Mouse (Mus musculus): ENCODE data around the gene Mef2c. TPM values are rescaled to one million over a fixed set of nuclear protein-coding genes. Genes with fewer than 3 reads are reported as not detected.

Mef2c gene
- total and polyA plus RNA-seq, 3 experiments, result not detected

GRCm38 (mm10) chr13:83468794-83469193 is 35.0 kb upstream of the Mef2c start:
- Histone ChIP-seq H3K36me3 (ENCODE audit: control insufficient read depth in 1 of 2, insufficient read depth in 2 of 2, low read length in 2 of 2) (peaks cover 0 to 4% of the 10 kb centered on the region in 2 experiments; a peak in 1 of 4 replicates), H3K27ac (ENCODE audit: control insufficient read depth, low read depth, low read length) (no peak overlapping the region)

GRCm38 (mm10) chr13:83473755-83474154 is 30.1 kb upstream of the Mef2c start:
- DNase-seq (ENCODE audit: low read depth, low spot score), result peak; percentile 28
- Histone ChIP-seq H3K27ac (ENCODE audit: control insufficient read depth, low read depth, low read length) (no peak overlapping the region), H3K9me3 (replicated peaks; ENCODE audit: insufficient read depth, low read length) (no peaks in the 10 kb centered on the region), H3K4me1 (ENCODE audit: control insufficient read depth in 1 of 2, insufficient read depth in 2 of 2, low read length in 2 of 2) (peaks cover 0 to 2% of the 10 kb centered on the region in 2 experiments; a peak in 2 of 4 replicates), H3K36me3 (ENCODE audit: control insufficient read depth in 1 of 2, insufficient read depth in 2 of 2, low read length in 2 of 2) (peaks cover 0 to 3% of the 10 kb centered on the region in 2 experiments; a peak in 1 of 4 replicates), H3K79me2 (ENCODE audit: control insufficient read depth, insufficient read depth, low read length, poor library complexity) (no peaks in the 10 kb centered on the region), H3K9ac (ENCODE audit: control insufficient read depth, low read depth, low read length, poor library complexity, severe bottlenecking) (no peak overlapping the region), H3K27me3 (ENCODE audit: control insufficient read depth in 1 of 2, insufficient read depth in 2 of 2, low read length in 2 of 2) (no peaks in the 10 kb centered on the region), H3K4me3 (ENCODE audit: control insufficient read depth in 1 of 2, insufficient read depth in 1 of 2, low read depth in 2 of 2, low read length in 2 of 2) (no peak overlapping the region)
- TF ChIP-seq NELFE (IDR thresholded peaks at IDR 0.05; ENCODE audit: low read depth, low read length) (no peak), ZNF384 (IDR thresholded peaks at IDR 0.05; ENCODE audit: low read depth, low read length) (no peak), UBTF (IDR thresholded peaks at IDR 0.05; ENCODE audit: borderline replicate concordance, insufficient read depth, low read depth, low read length) (no peak), MAX (IDR thresholded peaks at IDR 0.05; ENCODE audit: low read length) (no peak), ETS1 (IDR thresholded peaks at IDR 0.05; ENCODE audit: low read depth, low read length) (no peak), HCFC1 (IDR thresholded peaks at IDR 0.05; ENCODE audit: low read depth, low read length) (no peak), CTCF (IDR thresholded peaks at IDR 0.05 in 2 of 3, conservative IDR thresholded peaks at IDR 0.05 in 1 of 3; ENCODE audit: control insufficient read depth in 1 of 3, insufficient read depth in 1 of 3, low read depth in 2 of 3, low read length in 3 of 3, poor library complexity in 1 of 3, severe bottlenecking in 1 of 3) (no peak)

More at GRCm38 (mm10) chr13:83468794-83469193, 35.0 kb upstream of the Mef2c start:
- peak; percentile 21 for DNase-seq (ENCODE audit: low read depth, low spot score)
- Histone ChIP-seq H3K79me2 (ENCODE audit: control insufficient read depth, insufficient read depth, low read length, poor library complexity) (no peaks in the 10 kb centered on the region), H3K4me1 (ENCODE audit: control insufficient read depth in 1 of 2, insufficient read depth in 2 of 2, low read length in 2 of 2) (peaks cover 0 to 2% of the 10 kb centered on the region in 2 experiments; a peak in 2 of 4 replicates), H3K9ac (ENCODE audit: control insufficient read depth, low read depth, low read length, poor library complexity, severe bottlenecking) (no peak overlapping the region), H3K27me3 (ENCODE audit: control insufficient read depth in 1 of 2, insufficient read depth in 2 of 2, low read length in 2 of 2) (no peaks in the 10 kb centered on the region), H3K9me3 (replicated peaks; ENCODE audit: insufficient read depth, low read length) (no peaks in the 10 kb centered on the region), H3K4me3 (ENCODE audit: control insufficient read depth in 1 of 2, insufficient read depth in 1 of 2, low read depth in 2 of 2, low read length in 2 of 2) (no peak overlapping the region)
- TF ChIP-seq MAFK (IDR thresholded peaks at IDR 0.05; ENCODE audit: borderline replicate concordance, low read depth, low read length) (no peak), ELF1 (IDR thresholded peaks at IDR 0.05; ENCODE audit: low read depth, low read length) (no peak), RCOR1 (IDR thresholded peaks at IDR 0.05; ENCODE audit: low read depth, low read length) (peak; percentile 54), NELFE (IDR thresholded peaks at IDR 0.05; ENCODE audit: low read depth, low read length) (no peak), BHLHE40 (IDR thresholded peaks at IDR 0.05; ENCODE audit: borderline replicate concordance, low read depth, low read length) (no peak), MEF2A (IDR thresholded peaks at IDR 0.05; ENCODE audit: extremely low read depth, insufficient replicate concordance, low read depth, low read length, poor library complexity, severe bottlenecking) (no peak), CTCF (IDR thresholded peaks at IDR 0.05 in 2 of 3, conservative IDR thresholded peaks at IDR 0.05 in 1 of 3; ENCODE audit: control insufficient read depth in 1 of 3, insufficient read depth in 1 of 3, low read depth in 2 of 3, low read length in 3 of 3, poor library complexity in 1 of 3, severe bottlenecking in 1 of 3) (no peak), GATA1 (IDR thresholded peaks at IDR 0.05; ENCODE audit: low read depth, low read length) (0 out of 2 replicates have a peak, but pooled peaks have one; percentile 50), MYB (IDR thresholded peaks at IDR 0.05; ENCODE audit: low read depth, low read length) (no peak), EP300 (IDR thresholded peaks at IDR 0.05; ENCODE audit: low read depth in 1 of 2, low read length in 2 of 2) (peak; percentile 48 to 64; a peak in 3 of 4 replicates), USF1 (IDR thresholded peaks at IDR 0.05; ENCODE audit: low read depth, low read length) (no peak), TCF12 (IDR thresholded peaks at IDR 0.05; ENCODE audit: low read depth, low read length) (peak; percentile 36), GABPA (IDR thresholded peaks at IDR 0.05; ENCODE audit: low read depth, low read length) (no peak), ETS1 (IDR thresholded peaks at IDR 0.05; ENCODE audit: low read depth, low read length) (0 out of 2 replicates have a peak, but pooled peaks have one; percentile 27), JUND (IDR thresholded peaks at IDR 0.05; ENCODE audit: low read depth, low read length) (no peak)
